Mouse (Mus musculus): Measurements from ENCODE around the gene Golga4. TPM values are rescaled to one million over a fixed set of nuclear protein-coding genes. Genes with fewer than 3 reads are reported as not detected.

Gene Golga4
- total and polyA plus RNA-seq, 2 experiments from 2014 or later = 45.3 to 57.6 TPM

DNA sequence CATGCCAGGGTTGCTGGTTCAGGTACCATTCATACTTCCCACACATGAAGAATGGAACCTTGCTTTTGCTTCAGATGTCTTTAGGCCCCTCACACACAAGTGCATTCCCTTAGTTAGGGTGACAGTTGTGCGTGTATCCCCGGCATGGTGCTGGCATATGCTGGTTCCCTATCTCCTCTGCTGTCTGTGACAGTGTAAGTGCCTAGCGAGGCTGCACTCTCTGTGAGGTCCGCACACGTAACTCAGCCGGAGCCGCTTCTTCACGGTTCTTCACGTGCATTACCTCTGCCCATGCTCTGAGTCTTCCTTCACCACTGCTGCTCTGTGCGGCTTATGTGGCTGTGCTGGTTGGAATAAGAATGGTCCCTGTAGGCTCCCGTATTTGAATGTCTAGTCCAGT is 57.3 kb downstream of the Golga4 start:
- H3K36me3 ChIP-seq (replicated peaks; ENCODE audit: control insufficient read depth, insufficient read depth, low read length) = peaks cover 93% of the 10 kb centered on the region
- WGBS = 96% methylated on average over 11 of the region's 11 CpGs
- H3K27ac ChIP-seq (ENCODE audit: low read depth) = no peak overlapping the region
- H3K4me1 ChIP-seq (ENCODE audit: control insufficient read depth, insufficient read depth) = no peaks in the 10 kb centered on the region
- no peak for TF ChIP-seq EP300 (IDR thresholded peaks at IDR 0.05; ENCODE audit: low read depth)
- no peak for TF ChIP-seq CTCF (IDR thresholded peaks at IDR 0.05; ENCODE audit: low read depth)
- no peak overlapping the region for H3K4me2 ChIP-seq (ENCODE audit: low read depth, low read length)
- H3K4me3 ChIP-seq (ENCODE audit: low read depth, low read length) = no peak overlapping the region
- H3K9me3 ChIP-seq (replicated peaks; ENCODE audit: control insufficient read depth, low read length) = no peaks in the 10 kb centered on the region
- no peak overlapping the region for H3K9ac ChIP-seq (replicated peaks; ENCODE audit: low read depth, low read length)
- no peak for ATAC-seq (ENCODE audit: insufficient read depth, low read depth)
- no peak for DNase-seq (ENCODE audit: low spot score)
- no peaks in the 10 kb centered on the region for H3K27me3 ChIP-seq (ENCODE audit: control insufficient read depth, insufficient read depth, low read length)

DNA sequence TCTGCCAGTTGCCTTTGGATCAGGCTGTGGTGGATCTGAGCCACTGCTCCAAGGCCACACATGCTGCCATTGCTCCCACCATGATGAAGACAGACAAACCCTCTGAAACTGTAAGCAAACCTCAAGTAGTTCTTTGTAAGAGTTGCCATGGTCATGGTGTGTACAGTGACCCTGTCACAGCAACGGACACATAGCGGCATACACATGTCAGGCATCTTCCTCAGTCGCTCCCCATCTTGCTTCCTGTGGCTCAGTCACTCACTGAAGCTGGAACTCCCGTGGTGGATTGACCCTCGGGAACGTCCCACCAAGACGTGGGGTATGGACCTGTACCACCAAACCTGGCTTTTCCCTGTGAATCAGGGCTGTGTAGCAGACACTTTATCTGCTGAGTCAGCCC is 57.8 kb downstream of the Golga4 start:
- ATAC-seq (ENCODE audit: insufficient read depth, low read depth) (no peak), DNase-seq (ENCODE audit: low spot score) (no peak)
- Histone ChIP-seq H3K4me3 (ENCODE audit: low read depth, low read length) (no peak overlapping the region), H3K27me3 (ENCODE audit: control insufficient read depth, insufficient read depth, low read length) (no peaks in the 10 kb centered on the region), H3K9ac (replicated peaks; ENCODE audit: low read depth, low read length) (no peak overlapping the region), H3K9me3 (replicated peaks; ENCODE audit: control insufficient read depth, low read length) (no peaks in the 10 kb centered on the region), H3K4me2 (ENCODE audit: low read depth, low read length) (no peak overlapping the region), H3K4me1 (ENCODE audit: control insufficient read depth, insufficient read depth) (no peaks in the 10 kb centered on the region), H3K36me3 (replicated peaks; ENCODE audit: control insufficient read depth, insufficient read depth, low read length) (peaks cover 90% of the 10 kb centered on the region), H3K27ac (ENCODE audit: low read depth) (no peak overlapping the region)
- 91% methylated on average over 7 of the region's 7 CpGs for WGBS
- TF ChIP-seq CTCF (IDR thresholded peaks at IDR 0.05; ENCODE audit: low read depth) = no peak
- TF ChIP-seq EP300 (IDR thresholded peaks at IDR 0.05; ENCODE audit: low read depth) = no peak

DNA sequence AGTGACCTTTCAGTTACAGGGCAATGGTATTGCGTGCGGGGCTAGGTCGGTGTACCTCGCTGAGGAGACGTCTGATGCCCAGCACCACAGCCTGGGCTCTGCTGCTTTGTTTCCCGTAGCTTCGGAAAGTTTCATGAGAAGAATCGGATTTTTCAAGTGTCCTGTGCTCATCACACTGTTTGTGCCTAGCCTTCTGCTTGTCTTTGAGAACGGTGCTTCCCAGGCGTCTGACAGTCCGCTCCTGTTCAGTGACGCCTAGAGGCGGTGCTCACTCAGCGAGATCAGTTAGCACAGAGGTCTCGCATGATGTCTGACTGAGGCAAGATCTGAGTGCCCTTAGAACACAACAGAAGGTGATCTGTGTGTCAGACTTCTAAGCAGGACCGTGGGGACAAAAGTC is 58.6 kb downstream of the Golga4 start:
- no peak for ATAC-seq (ENCODE audit: insufficient read depth, low read depth)
- Histone ChIP-seq H3K36me3 (replicated peaks; ENCODE audit: control insufficient read depth, insufficient read depth, low read length) (peaks cover 90% of the 10 kb centered on the region), H3K4me2 (ENCODE audit: low read depth, low read length) (no peak overlapping the region), H3K9ac (replicated peaks; ENCODE audit: low read depth, low read length) (no peak overlapping the region), H3K27ac (ENCODE audit: low read depth) (no peak overlapping the region), H3K4me3 (ENCODE audit: low read depth, low read length) (no peak overlapping the region), H3K9me3 (replicated peaks; ENCODE audit: control insufficient read depth, low read length) (no peaks in the 10 kb centered on the region), H3K27me3 (ENCODE audit: control insufficient read depth, insufficient read depth, low read length) (no peaks in the 10 kb centered on the region), H3K4me1 (ENCODE audit: control insufficient read depth, insufficient read depth) (no peaks in the 10 kb centered on the region)
- no peak for DNase-seq (ENCODE audit: low spot score)
- TF ChIP-seq EP300 (IDR thresholded peaks at IDR 0.05; ENCODE audit: low read depth) = no peak
- TF ChIP-seq CTCF (IDR thresholded peaks at IDR 0.05; ENCODE audit: low read depth) = no peak
- 85% methylated on average over 16 of the region's 16 CpGs for WGBS

DNA sequence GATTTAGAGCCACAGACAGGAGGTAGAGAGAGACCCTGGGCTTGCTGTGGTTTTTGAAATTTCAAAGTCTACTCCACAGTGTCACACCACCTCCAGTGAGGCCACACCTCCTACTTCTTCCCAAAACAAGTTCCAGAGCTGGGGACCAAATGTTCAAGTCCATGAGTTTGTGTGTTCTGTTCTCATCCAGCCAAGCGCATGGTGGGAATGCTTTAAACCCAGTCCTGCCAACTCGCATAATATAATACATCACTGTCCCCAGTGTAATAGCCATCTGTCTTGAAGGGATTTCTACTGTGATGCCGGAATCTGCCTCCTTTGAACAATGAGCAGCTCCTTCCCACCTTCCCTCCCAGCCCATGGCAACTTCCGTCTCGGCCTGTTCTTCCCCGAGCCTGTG is 63.3 kb downstream of the Golga4 start:
- 91% methylated on average over 6 of the region's 6 CpGs for WGBS
- H3K4me1 ChIP-seq (ENCODE audit: control insufficient read depth, insufficient read depth) = no peaks in the 10 kb centered on the region
- H3K9me3 ChIP-seq (replicated peaks; ENCODE audit: control insufficient read depth, low read length) = no peaks in the 10 kb centered on the region
- H3K9ac ChIP-seq (replicated peaks; ENCODE audit: low read depth, low read length) = no peak overlapping the region
- ATAC-seq (ENCODE audit: insufficient read depth, low read depth) (no peak), DNase-seq (ENCODE audit: low spot score) (no peak)
- no peak overlapping the region for H3K27ac ChIP-seq (ENCODE audit: low read depth)
- peaks cover 85% of the 10 kb centered on the region for H3K36me3 ChIP-seq (replicated peaks; ENCODE audit: control insufficient read depth, insufficient read depth, low read length)
- H3K4me2 ChIP-seq (ENCODE audit: low read depth, low read length) = no peak overlapping the region
- TF ChIP-seq EP300 (IDR thresholded peaks at IDR 0.05; ENCODE audit: low read depth) (no peak), CTCF (IDR thresholded peaks at IDR 0.05; ENCODE audit: low read depth) (no peak)
- H3K27me3 ChIP-seq (ENCODE audit: control insufficient read depth, insufficient read depth, low read length) = no peaks in the 10 kb centered on the region
- H3K4me3 ChIP-seq (ENCODE audit: low read depth, low read length) = no peak overlapping the region

DNA sequence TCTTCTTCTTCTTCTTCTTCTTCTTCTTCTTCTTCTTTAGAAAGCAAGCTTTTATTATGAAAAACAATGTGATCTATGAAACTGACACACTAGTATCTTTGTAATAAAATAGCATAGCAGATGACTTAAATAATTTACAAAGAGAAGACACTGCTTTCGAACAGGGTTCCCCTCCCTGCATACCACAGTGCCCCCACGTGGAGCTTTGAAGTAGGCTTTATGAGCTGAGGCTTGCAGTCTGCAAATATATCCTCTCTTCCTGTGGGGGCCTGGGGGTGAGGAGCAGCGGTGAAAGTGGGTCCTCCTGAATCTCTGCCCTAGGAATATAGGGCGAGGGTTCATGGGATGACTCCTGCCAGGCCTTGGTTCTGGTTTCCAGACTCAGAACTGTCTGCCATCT is 64.8 kb downstream of the Golga4 start:
- Histone ChIP-seq H3K4me1 (ENCODE audit: control insufficient read depth, insufficient read depth) (no peaks in the 10 kb centered on the region), H3K27me3 (ENCODE audit: control insufficient read depth, insufficient read depth, low read length) (no peaks in the 10 kb centered on the region), H3K4me3 (ENCODE audit: low read depth, low read length) (no peak overlapping the region), H3K4me2 (ENCODE audit: low read depth, low read length) (no peak overlapping the region), H3K27ac (ENCODE audit: low read depth) (no peak overlapping the region), H3K9ac (replicated peaks; ENCODE audit: low read depth, low read length) (no peak overlapping the region), H3K36me3 (replicated peaks; ENCODE audit: control insufficient read depth, insufficient read depth, low read length) (peaks cover 84% of the 10 kb centered on the region), H3K9me3 (replicated peaks; ENCODE audit: control insufficient read depth, low read length) (no peaks in the 10 kb centered on the region)
- DNase-seq (ENCODE audit: low spot score) (no peak), ATAC-seq (ENCODE audit: insufficient read depth, low read depth) (no peak)
- WGBS = 81% methylated on average over 4 of the region's 4 CpGs
- TF ChIP-seq CTCF (IDR thresholded peaks at IDR 0.05; ENCODE audit: low read depth) = no peak
- no peak for TF ChIP-seq EP300 (IDR thresholded peaks at IDR 0.05; ENCODE audit: low read depth)

DNA sequence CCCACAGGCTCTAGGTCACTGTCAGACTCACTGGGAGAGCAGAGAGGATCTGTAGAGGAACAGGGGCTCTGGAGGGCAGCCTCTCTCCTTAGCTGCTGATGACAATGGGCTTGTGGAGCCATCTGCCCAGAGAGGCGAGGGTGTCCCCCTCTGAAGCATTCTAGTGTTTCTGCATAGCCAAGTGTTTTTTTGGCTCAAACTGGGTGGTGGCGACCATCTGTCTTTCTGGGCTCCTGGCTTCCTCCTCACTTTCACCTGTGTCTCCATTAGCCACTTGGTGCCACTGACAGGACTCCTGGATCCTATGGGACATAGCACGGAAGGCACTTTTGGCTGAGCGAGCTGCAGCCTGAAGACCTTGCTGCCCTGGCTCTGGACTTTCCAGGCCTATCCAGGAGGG is 65.6 kb downstream of the Golga4 start:
- Histone ChIP-seq H3K4me2 (ENCODE audit: low read depth, low read length) (no peak overlapping the region), H3K4me1 (ENCODE audit: control insufficient read depth, insufficient read depth) (no peaks in the 10 kb centered on the region), H3K27me3 (ENCODE audit: control insufficient read depth, insufficient read depth, low read length) (no peaks in the 10 kb centered on the region), H3K36me3 (replicated peaks; ENCODE audit: control insufficient read depth, insufficient read depth, low read length) (peaks cover 84% of the 10 kb centered on the region), H3K9me3 (replicated peaks; ENCODE audit: control insufficient read depth, low read length) (no peaks in the 10 kb centered on the region), H3K4me3 (ENCODE audit: low read depth, low read length) (no peak overlapping the region), H3K27ac (ENCODE audit: low read depth) (no peak overlapping the region), H3K9ac (replicated peaks; ENCODE audit: low read depth, low read length) (no peak overlapping the region)
- 80% methylated on average over 4 of the region's 4 CpGs for WGBS
- no peak for ATAC-seq (ENCODE audit: insufficient read depth, low read depth)
- TF ChIP-seq CTCF (IDR thresholded peaks at IDR 0.05; ENCODE audit: low read depth) (no peak), EP300 (IDR thresholded peaks at IDR 0.05; ENCODE audit: low read depth) (no peak)
- no peak for DNase-seq (ENCODE audit: low spot score)

Measured in heart, postnatal 0 days (tissue).